Mouse (Mus musculus): ENCODE data around the gene Hdgfl3.
A peak's percentile ranks its signal among the peaks of the same experiment; 100 is the strongest.

- no peak for TF ChIP-seq CTCF (conservative IDR thresholded peaks at IDR 0.05; ENCODE audit: low read length)
- no peak for TF ChIP-seq POU5F1 (IDR thresholded peaks at IDR 0.05; ENCODE audit: borderline replicate concordance, low read length)
- TF ChIP-seq NANOG (IDR thresholded peaks at IDR 0.05; ENCODE audit: borderline replicate concordance, low read length): peak; percentile 79
Measured at GRCm38 (mm10) chr7:81885128-81885527, 49.1 kb downstream of the Hdgfl3 start.
